Mouse (Mus musculus): ENCODE measurements around the gene Zfp275. TPM values are rescaled to one million over a fixed set of nuclear protein-coding genes. Genes with fewer than 3 reads are reported as not detected.

Gene Zfp275
- polyA plus RNA-seq, 1 experiment from 2014 or later: 14.9 TPM

GRCm38 (mm10) chrX:73342068-73342467, 353 bp upstream of the Zfp275 start:
- Histone ChIP-seq H3K4me2 (ENCODE audit: low read length) (peak overlapping the region; percentile 52), H3K4me1 (replicated peaks; ENCODE audit: control insufficient read depth, insufficient read depth, low read length) (no peaks in the 10 kb centered on the region), H3K27me3 (replicated peaks; ENCODE audit: control insufficient read depth, insufficient read depth, low read length) (peaks cover 9% of the 10 kb centered on the region; the same call in 1 of the 2 replicates), H3K9me3 (ENCODE audit: control insufficient read depth, low read length) (no peaks in the 10 kb centered on the region), H3K27ac (ENCODE audit: low read depth) (no peak overlapping the region), H3K4me3 (ENCODE audit: low read depth, low read length) (0 out of 2 replicates have a peak overlapping the region, but pooled peaks have one; percentile 57), H3K9ac (ENCODE audit: low read length) (no peak overlapping the region), H3K36me3 (ENCODE audit: control insufficient read depth, insufficient read depth, low read length) (no peaks in the 10 kb centered on the region)
- ATAC-seq (replicated peaks; ENCODE audit: low FRiP score, low TSS enrichment, low read depth) (peak; percentile 36; the same call in 1 of the 2 replicates), DNase-seq (ENCODE audit: low spot score) (no peak)
- WGBS: 34% methylated on average over 3 of the region's 3 CpGs

DNA sequence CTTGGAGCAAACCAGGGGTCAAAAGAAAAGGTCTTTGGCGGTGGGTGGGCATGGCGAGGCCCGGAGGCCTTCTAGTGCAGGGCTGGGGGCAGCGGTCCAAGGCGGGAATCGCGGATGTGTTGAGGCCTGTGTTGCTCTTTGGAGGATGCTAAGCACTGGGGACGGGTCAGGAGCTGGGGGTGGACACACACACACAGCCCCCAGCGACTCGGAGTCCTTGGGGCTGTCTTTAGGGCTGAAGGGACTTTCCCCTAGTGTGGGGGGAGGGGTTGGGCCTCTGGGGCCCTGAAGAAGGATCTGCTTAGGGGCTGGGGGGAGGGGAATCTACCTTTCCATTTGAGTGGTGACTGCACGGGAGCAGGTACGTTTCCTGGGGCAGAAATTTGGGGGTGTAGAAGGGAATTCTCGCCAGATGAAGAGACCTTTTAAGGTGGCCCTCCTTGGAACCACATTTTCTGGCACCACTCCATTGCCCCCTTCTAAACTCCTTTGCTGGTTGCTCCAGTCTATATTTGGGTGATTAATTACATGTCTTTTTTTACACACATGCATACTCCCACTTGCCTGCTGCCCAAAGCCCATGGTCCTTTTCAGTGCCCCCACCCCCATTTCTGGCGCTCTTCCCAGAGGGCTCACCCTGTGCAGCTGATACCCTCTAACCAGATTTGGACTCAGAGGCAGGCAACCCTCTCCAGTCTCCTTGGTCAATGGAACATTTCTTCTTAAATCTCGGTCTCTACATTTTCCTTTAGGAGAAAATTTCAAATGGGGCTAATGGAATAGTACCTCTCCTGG, 717 bp downstream of the Zfp275 start:
- H3K27me3 ChIP-seq (replicated peaks; ENCODE audit: control insufficient read depth, insufficient read depth, low read length): 0 out of 2 replicates have a peak, but pooled peaks cover 9% of the 10 kb centered on the region
- DNase-seq (ENCODE audit: low spot score) (no peak), ATAC-seq (replicated peaks; ENCODE audit: low FRiP score, low TSS enrichment, low read depth) (peak; percentile 58; the same call in 1 of the 2 replicates)
- peak overlapping the region; percentile 57 for H3K4me3 ChIP-seq (ENCODE audit: low read depth, low read length)
- no peaks in the 10 kb centered on the region for H3K9me3 ChIP-seq (ENCODE audit: control insufficient read depth, low read length)
- H3K27ac ChIP-seq (ENCODE audit: low read depth): peak overlapping the region; percentile 62
- H3K4me2 ChIP-seq (ENCODE audit: low read length): peak overlapping the region; percentile 52
- H3K9ac ChIP-seq (ENCODE audit: low read length): peak overlapping the region; percentile 66
- WGBS: 18% methylated on average over 15 of the region's 15 CpGs
- no peaks in the 10 kb centered on the region for H3K36me3 ChIP-seq (ENCODE audit: control insufficient read depth, insufficient read depth, low read length)
- H3K4me1 ChIP-seq (replicated peaks; ENCODE audit: control insufficient read depth, insufficient read depth, low read length): no peaks in the 10 kb centered on the region

DNA sequence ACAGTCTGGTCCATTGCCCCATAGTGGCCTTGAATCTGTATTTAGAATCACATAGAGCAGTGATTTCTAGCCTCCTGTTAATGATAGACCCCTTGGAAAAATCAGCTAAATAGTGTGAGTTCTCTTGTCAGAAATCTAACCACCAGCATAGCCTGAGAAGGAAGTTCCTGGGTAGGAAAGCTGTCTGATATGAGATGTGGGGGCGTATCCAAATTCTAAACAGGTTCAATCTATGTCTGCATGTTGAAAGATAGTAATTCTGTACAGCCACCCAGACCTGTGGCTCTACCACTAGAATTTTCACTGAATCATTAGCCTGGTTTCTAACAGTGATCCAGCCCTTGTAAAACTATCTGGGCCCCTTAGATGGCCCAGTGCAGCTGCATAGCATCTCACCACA, 1.4 kb downstream of the Zfp275 start:
- Histone ChIP-seq H3K27ac (ENCODE audit: low read depth) (no peak overlapping the region), H3K4me3 (ENCODE audit: low read depth, low read length) (no peak overlapping the region), H3K4me1 (replicated peaks; ENCODE audit: control insufficient read depth, insufficient read depth, low read length) (no peaks in the 10 kb centered on the region), H3K4me2 (ENCODE audit: low read length) (peak overlapping the region; percentile 52), H3K27me3 (replicated peaks; ENCODE audit: control insufficient read depth, insufficient read depth, low read length) (0 out of 2 replicates have a peak, but pooled peaks cover 9% of the 10 kb centered on the region), H3K9me3 (ENCODE audit: control insufficient read depth, low read length) (no peaks in the 10 kb centered on the region), H3K9ac (ENCODE audit: low read length) (no peak overlapping the region), H3K36me3 (ENCODE audit: control insufficient read depth, insufficient read depth, low read length) (no peaks in the 10 kb centered on the region)
- no peak for DNase-seq (ENCODE audit: low spot score)
- 79% methylated on average over 1 of the region's 1 CpGs for WGBS
- no peak for ATAC-seq (replicated peaks; ENCODE audit: low FRiP score, low TSS enrichment, low read depth)

DNA sequence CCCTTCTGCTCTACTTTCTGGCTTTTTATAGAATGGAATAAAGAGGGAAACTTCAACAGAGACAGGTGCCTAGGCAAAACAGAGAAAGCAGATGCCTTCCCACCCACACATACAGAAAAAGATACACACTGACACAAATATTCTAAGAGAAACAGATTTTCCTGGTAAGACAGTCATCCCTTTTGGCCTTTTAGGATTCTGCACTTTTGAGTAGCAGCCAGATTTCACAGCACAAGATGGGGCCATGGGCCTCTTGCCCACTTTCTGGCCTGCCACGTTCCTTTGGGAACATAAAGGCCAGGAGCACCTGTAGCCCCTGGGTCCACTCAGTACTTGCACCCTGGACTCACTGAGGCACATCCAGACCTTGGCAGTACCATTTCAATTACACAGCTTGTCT, 1.9 kb downstream of the Zfp275 start:
- ATAC-seq (replicated peaks; ENCODE audit: low FRiP score, low TSS enrichment, low read depth) (no peak), DNase-seq (ENCODE audit: low spot score) (no peak)
- 86% methylated on average over 1 of the region's 1 CpGs for WGBS
- H3K9ac ChIP-seq (ENCODE audit: low read length): no peak overlapping the region
- 0 out of 2 replicates have a peak, but pooled peaks cover 9% of the 10 kb centered on the region for H3K27me3 ChIP-seq (replicated peaks; ENCODE audit: control insufficient read depth, insufficient read depth, low read length)
- H3K4me1 ChIP-seq (replicated peaks; ENCODE audit: control insufficient read depth, insufficient read depth, low read length): no peaks in the 10 kb centered on the region
- no peaks in the 10 kb centered on the region for H3K36me3 ChIP-seq (ENCODE audit: control insufficient read depth, insufficient read depth, low read length)
- no peak overlapping the region for H3K27ac ChIP-seq (ENCODE audit: low read depth)
- no peak overlapping the region for H3K4me3 ChIP-seq (ENCODE audit: low read depth, low read length)
- H3K9me3 ChIP-seq (ENCODE audit: control insufficient read depth, low read length): no peaks in the 10 kb centered on the region
- H3K4me2 ChIP-seq (ENCODE audit: low read length): no peak overlapping the region

DNA sequence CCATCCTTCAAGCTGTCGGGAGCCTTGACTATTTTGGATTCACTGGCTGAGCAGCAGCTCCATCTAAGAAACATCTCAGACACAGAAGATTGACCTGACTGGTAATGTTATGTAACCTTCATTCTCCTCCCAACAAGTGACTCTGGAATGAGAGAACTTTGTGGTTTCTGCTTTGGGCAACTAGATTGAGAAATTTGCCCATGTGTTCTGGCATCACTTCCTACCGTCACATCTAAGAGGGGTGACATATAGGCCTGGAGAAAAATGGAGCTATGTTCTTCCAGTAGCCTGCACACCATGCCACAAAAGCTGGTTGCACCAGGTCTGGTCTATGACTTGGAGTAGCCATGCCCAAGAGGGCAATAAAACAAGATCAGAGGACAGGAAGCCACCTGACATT, 13.7 kb downstream of the Zfp275 start:
- H3K4me2 ChIP-seq (ENCODE audit: low read length): no peak overlapping the region
- 92% methylated on average over 2 of the region's 2 CpGs for WGBS
- peaks cover 45% of the 10 kb centered on the region for H3K36me3 ChIP-seq (ENCODE audit: control insufficient read depth, insufficient read depth, low read length)
- no peak overlapping the region for H3K4me3 ChIP-seq (ENCODE audit: low read depth, low read length)
- H3K9me3 ChIP-seq (ENCODE audit: control insufficient read depth, low read length): no peaks in the 10 kb centered on the region
- no peaks in the 10 kb centered on the region for H3K27me3 ChIP-seq (replicated peaks; ENCODE audit: control insufficient read depth, insufficient read depth, low read length)
- ATAC-seq (replicated peaks; ENCODE audit: low FRiP score, low TSS enrichment, low read depth): no peak
- no peak overlapping the region for H3K27ac ChIP-seq (ENCODE audit: low read depth)
- no peak overlapping the region for H3K9ac ChIP-seq (ENCODE audit: low read length)
- no peaks in the 10 kb centered on the region for H3K4me1 ChIP-seq (replicated peaks; ENCODE audit: control insufficient read depth, insufficient read depth, low read length)
- DNase-seq (ENCODE audit: low spot score): no peak

DNA sequence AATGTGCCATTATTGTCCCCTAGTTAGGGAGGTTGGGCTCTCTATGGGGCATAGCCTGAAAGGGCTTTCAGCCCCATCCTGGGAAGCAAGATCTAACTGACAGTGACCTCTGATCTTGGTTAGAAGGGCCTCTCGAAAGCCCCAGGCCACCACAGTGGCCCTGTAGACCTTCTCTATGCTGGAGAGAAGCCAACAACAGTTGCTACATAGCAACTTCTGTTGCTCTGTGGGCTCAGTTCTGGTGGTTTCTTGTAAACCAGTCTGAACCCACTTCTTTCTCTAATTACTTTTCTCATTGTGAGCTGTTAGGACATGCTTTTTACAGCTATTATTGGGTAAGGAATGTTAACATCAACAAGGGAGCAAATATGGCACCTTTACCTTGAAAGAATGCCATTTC, 14.3 kb downstream of the Zfp275 start:
- no peak overlapping the region for H3K4me2 ChIP-seq (ENCODE audit: low read length)
- no peaks in the 10 kb centered on the region for H3K27me3 ChIP-seq (replicated peaks; ENCODE audit: control insufficient read depth, insufficient read depth, low read length)
- H3K27ac ChIP-seq (ENCODE audit: low read depth): no peak overlapping the region
- no peak overlapping the region for H3K9ac ChIP-seq (ENCODE audit: low read length)
- H3K4me3 ChIP-seq (ENCODE audit: low read depth, low read length): no peak overlapping the region
- no peaks in the 10 kb centered on the region for H3K9me3 ChIP-seq (ENCODE audit: control insufficient read depth, low read length)
- no peak for DNase-seq (ENCODE audit: low spot score)
- WGBS: 89% methylated on average over 1 of the region's 1 CpGs
- peaks cover 40% of the 10 kb centered on the region for H3K36me3 ChIP-seq (ENCODE audit: control insufficient read depth, insufficient read depth, low read length)
- no peaks in the 10 kb centered on the region for H3K4me1 ChIP-seq (replicated peaks; ENCODE audit: control insufficient read depth, insufficient read depth, low read length)
- no peak for ATAC-seq (replicated peaks; ENCODE audit: low FRiP score, low TSS enrichment, low read depth)

- no peaks in the 10 kb centered on the region for H3K36me3 ChIP-seq (ENCODE audit: control insufficient read depth, insufficient read depth, low read length)
- H3K4me2 ChIP-seq (ENCODE audit: low read length): no peak overlapping the region
- H3K9ac ChIP-seq (ENCODE audit: low read length): no peak overlapping the region
- ATAC-seq (replicated peaks; ENCODE audit: low FRiP score, low TSS enrichment, low read depth): no peak
- no peaks in the 10 kb centered on the region for H3K4me1 ChIP-seq (replicated peaks; ENCODE audit: control insufficient read depth, insufficient read depth, low read length)
- no peaks in the 10 kb centered on the region for H3K27me3 ChIP-seq (replicated peaks; ENCODE audit: control insufficient read depth, insufficient read depth, low read length)
- H3K27ac ChIP-seq (ENCODE audit: low read depth): no peak overlapping the region
- no peak overlapping the region for H3K4me3 ChIP-seq (ENCODE audit: low read depth, low read length)
- H3K9me3 ChIP-seq (ENCODE audit: control insufficient read depth, low read length): no peaks in the 10 kb centered on the region
- no peak for DNase-seq (ENCODE audit: low spot score)
Measured at GRCm38 (mm10) chrX:73363291-73363690, 20.9 kb downstream of the Zfp275 start.

DNA sequence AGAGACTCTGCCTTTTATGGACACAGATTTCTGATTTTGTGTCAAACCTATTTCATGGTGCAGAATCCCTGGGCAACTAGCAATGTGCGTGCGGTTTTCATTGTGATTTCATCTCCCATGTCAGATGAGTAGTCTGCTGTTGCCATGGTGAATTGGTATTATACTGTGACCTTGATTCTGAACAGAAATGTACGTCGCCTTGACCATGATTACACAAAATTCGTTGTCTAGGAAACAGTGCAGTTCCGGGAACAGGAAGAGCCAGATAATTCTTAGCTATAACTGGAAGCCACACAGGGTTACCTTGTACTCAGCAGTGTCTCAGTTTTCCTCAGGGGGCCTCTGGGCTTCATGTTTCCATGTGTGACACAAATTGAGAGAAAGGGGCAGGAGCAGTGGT, 42.0 kb downstream of the Zfp275 start:
- Histone ChIP-seq H3K27ac (ENCODE audit: low read depth) (no peak overlapping the region), H3K27me3 (replicated peaks; ENCODE audit: control insufficient read depth, insufficient read depth, low read length) (0 out of 2 replicates have a peak, but pooled peaks cover 3% of the 10 kb centered on the region), H3K9ac (ENCODE audit: low read length) (no peak overlapping the region), H3K4me3 (ENCODE audit: low read depth, low read length) (no peak overlapping the region), H3K4me2 (ENCODE audit: low read length) (no peak overlapping the region), H3K36me3 (ENCODE audit: control insufficient read depth, insufficient read depth, low read length) (no peaks in the 10 kb centered on the region), H3K4me1 (replicated peaks; ENCODE audit: control insufficient read depth, insufficient read depth, low read length) (no peaks in the 10 kb centered on the region), H3K9me3 (ENCODE audit: control insufficient read depth, low read length) (no peaks in the 10 kb centered on the region)
- DNase-seq (ENCODE audit: low spot score) (no peak), ATAC-seq (replicated peaks; ENCODE audit: low FRiP score, low TSS enrichment, low read depth) (no peak)
- WGBS: 70% methylated on average over 6 of the region's 6 CpGs

GRCm38 (mm10) chrX:73384924-73385323, 42.5 kb downstream of the Zfp275 start:
- Histone ChIP-seq H3K4me1 (replicated peaks; ENCODE audit: control insufficient read depth, insufficient read depth, low read length) (no peaks in the 10 kb centered on the region), H3K27me3 (replicated peaks; ENCODE audit: control insufficient read depth, insufficient read depth, low read length) (0 out of 2 replicates have a peak, but pooled peaks cover 3% of the 10 kb centered on the region), H3K27ac (ENCODE audit: low read depth) (no peak overlapping the region), H3K4me3 (ENCODE audit: low read depth, low read length) (no peak overlapping the region), H3K9ac (ENCODE audit: low read length) (no peak overlapping the region), H3K36me3 (ENCODE audit: control insufficient read depth, insufficient read depth, low read length) (no peaks in the 10 kb centered on the region), H3K4me2 (ENCODE audit: low read length) (no peak overlapping the region), H3K9me3 (ENCODE audit: control insufficient read depth, low read length) (no peaks in the 10 kb centered on the region)
- no peak for ATAC-seq (replicated peaks; ENCODE audit: low FRiP score, low TSS enrichment, low read depth)
- WGBS: 27% methylated on average over 1 of the region's 1 CpGs
- DNase-seq (ENCODE audit: low spot score): no peak
